Mouse (Mus musculus): ENCODE data around the gene Plscr4.

GRCm38 (mm10) chr9:92524506-92524905 lies 67.3 kb downstream of the Plscr4 start:
- TF ChIP-seq ZC3H11A (IDR thresholded peaks at IDR 0.05; ENCODE audit: borderline replicate concordance, low read depth, low read length), result no peak
- no peak for TF ChIP-seq MAFK (IDR thresholded peaks at IDR 0.05; ENCODE audit: insufficient read depth, low read depth, low read length)
- no peak for TF ChIP-seq CHD2 (IDR thresholded peaks at IDR 0.05; ENCODE audit: low read depth, low read length)
- TF ChIP-seq HCFC1 (IDR thresholded peaks at IDR 0.05; ENCODE audit: borderline replicate concordance, insufficient read depth, low read length), result no peak
- TF ChIP-seq ZNF384 (IDR thresholded peaks at IDR 0.05; ENCODE audit: low read depth, low read length), result no peak
